Mouse (Mus musculus) hindbrain, embryonic 16.5 days (tissue): Measurements from ENCODE around the gene R3hdml. TPM values are rescaled to one million over a fixed set of nuclear protein-coding genes. Genes with fewer than 3 reads are reported as not detected.

Experiments used
- ATAC-seq: fragments of 200-750 bp; cut with Nextera tagmentation; 2 replicates; pipeline ENCODE4 v1.8.0; 2017; ENCODE audit warnings: moderate TSS enrichment, moderate library complexity
- H3K27ac ChIP-seq: fragments of 300-500 bp; sonication (generic); 2 replicates; pipeline ENCODE4 v1.5.1; 2014; ENCODE audit warnings: low read depth, mild to moderate bottlenecking, control low read depth, low read length, moderate library complexity
- H3K27me3 ChIP-seq: fragments of 300-500 bp; sonication (generic); replicated peaks from 2 replicates; pipeline ENCODE4 v1.6.1; 2014; ENCODE audit warnings: low read length; ENCODE audit not compliant: control insufficient read depth, insufficient read depth
- H3K36me3 ChIP-seq: fragments of 300-500 bp; sonication (generic); 2 replicates; pipeline ENCODE4 v1.6.1; 2014; ENCODE audit warnings: mild to moderate bottlenecking, low read length, moderate library complexity, mixed read lengths; ENCODE audit not compliant: control insufficient read depth, insufficient read depth
- H3K4me1 ChIP-seq: fragments of 300-500 bp; sonication (generic); 2 replicates; pipeline ENCODE4 v1.6.1; 2014; ENCODE audit warnings: low read depth, low read length; ENCODE audit not compliant: control insufficient read depth, insufficient read depth
- H3K4me2 ChIP-seq: fragments of 300-500 bp; sonication (generic); 2 replicates; pipeline ENCODE4 v1.6.1; 2014; ENCODE audit warnings: mild to moderate bottlenecking, low read length, control low read depth, moderate library complexity
- H3K4me3 ChIP-seq: fragments of 300-500 bp; sonication (generic); 2 replicates; pipeline ENCODE4 v1.5.1; 2014; ENCODE audit warnings: mild to moderate bottlenecking, low read length, control low read depth, moderate library complexity
- H3K9ac ChIP-seq: fragments of 300-500 bp; sonication (generic); 2 replicates; pipeline ENCODE4 v1.6.1; 2014; ENCODE audit warnings: low read depth, mild to moderate bottlenecking, control low read depth, low read length, moderate library complexity
- H3K9me3 ChIP-seq: fragments of 300-500 bp; sonication (generic); 2 replicates; pipeline ENCODE4 v1.6.1; 2014; ENCODE audit warnings: mild to moderate bottlenecking, low read length, moderate library complexity; ENCODE audit not compliant: control insufficient read depth
- WGBS: fragments of 180-500 bp; shearing (Covaris S2); extraction: QIAGEN DNeasy Blood & Tissue Kit; methylation state at CpG from one replicate; pipeline ENCODE4 v1.1.7; 2014; 5-methylcytosine and 5-hydroxymethylcytosine counted together
- polyA plus RNA-seq: library from polyadenylated mRNA; unstranded; fragments of >200 nt; fragmentation: Nextera tagmentation; extraction: Ambion mirVana; gene quantifications from 2 replicates; pipeline ENCODE4 v1.2.1, GENCODE M21; 2015

The R3hdml gene
- 0.34 and 1.0 TPM in 2 replicates for polyA plus RNA-seq

DNA sequence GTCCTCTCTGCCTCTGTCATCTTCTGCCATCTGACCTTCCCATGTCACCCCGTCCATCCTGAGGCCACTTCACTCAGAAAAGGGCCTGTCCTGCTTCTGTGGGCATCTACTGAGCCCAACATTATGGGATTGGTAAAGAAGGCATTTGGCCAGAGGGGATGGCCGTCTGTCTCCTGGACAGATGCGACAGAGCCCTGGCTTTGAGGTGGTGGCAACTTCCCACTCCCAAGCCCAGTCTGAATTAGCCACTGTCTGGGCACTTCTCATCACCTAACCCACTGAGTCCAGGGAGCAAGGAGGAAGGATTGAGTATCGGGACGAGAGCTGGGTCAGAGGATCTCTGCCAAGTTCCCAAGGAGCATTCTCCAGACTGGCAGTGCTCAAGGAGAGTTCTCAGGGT is at the start of gene R3hdml:
Gene R3hdml, plus strand, starts transcription at position 301 of the 400 bp plus-strand sequence.
- H3K9ac ChIP-seq: no peak within 1 kb of the TSS
- H3K9me3 ChIP-seq: no peaks in the 10 kb centered on the region
- H3K27ac ChIP-seq: no peak within 1 kb of the TSS
- H3K4me1 ChIP-seq: peaks cover 2% of the 10 kb centered on the region; the same call in 1 of the 2 replicates
- 74% methylated on average over 5 of the region's 5 CpGs for WGBS
- ATAC-seq: no peak
- H3K27me3 ChIP-seq: no peaks in the 10 kb centered on the region
- H3K4me2 ChIP-seq: no peak within 1 kb of the TSS
- H3K36me3 ChIP-seq: no peaks in the 10 kb centered on the region
- H3K4me3 ChIP-seq: no peak within 1 kb of the TSS

DNA sequence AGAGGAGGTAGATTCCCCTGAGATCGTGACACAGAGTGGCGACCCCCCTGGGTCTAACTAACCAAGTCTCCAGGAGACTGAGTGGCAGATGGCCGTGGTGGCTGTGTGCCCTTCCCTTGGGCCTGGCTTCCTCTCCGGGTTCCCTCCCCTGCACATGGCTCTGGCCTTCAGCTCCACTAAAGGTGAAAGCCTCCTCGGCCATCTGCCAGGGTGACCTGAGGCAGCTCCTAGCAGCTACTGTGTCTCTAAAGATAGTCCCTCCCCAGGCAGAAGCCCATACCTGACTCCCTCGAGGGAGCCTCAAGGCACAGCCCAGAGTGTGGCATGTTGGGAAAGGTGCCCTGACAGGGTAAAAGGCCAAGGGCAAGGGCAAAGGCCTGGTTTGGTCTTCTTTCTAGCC is 48.6 kb upstream of the R3hdml start:
- Histone ChIP-seq H3K4me2 (no peak overlapping the region), H3K4me1 (peaks cover 21% of the 10 kb centered on the region), H3K9ac (no peak overlapping the region), H3K36me3 (peaks cover 11% of the 10 kb centered on the region), H3K4me3 (no peak overlapping the region), H3K27me3 (no peaks in the 10 kb centered on the region), H3K27ac (no peak overlapping the region), H3K9me3 (no peaks in the 10 kb centered on the region)
- no peak for ATAC-seq
- 71% methylated on average over 6 of the region's 6 CpGs for WGBS

DNA sequence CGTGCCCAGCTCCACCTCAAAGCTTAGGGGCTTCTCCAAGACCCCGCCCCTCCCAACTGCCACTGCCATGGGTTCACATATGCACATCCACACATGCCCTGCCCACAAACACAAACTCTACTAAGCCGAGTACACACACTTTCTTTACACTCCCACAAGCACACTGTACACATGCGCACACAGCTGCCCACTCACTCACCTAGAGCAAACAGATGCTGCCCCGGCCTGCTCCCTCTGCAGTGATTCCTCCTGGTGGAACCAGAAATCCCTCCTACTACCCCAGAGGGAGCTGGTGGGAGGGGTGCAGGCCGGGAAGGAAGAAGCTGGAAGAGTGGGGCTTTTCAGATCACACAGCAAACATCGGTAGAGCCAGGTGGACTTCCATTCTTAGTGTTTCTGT is 48.1 kb upstream of the R3hdml start:
- Histone ChIP-seq H3K27ac (no peak overlapping the region), H3K9me3 (no peaks in the 10 kb centered on the region), H3K4me2 (no peak overlapping the region), H3K36me3 (peaks cover 11% of the 10 kb centered on the region), H3K4me1 (peaks cover 21% of the 10 kb centered on the region), H3K27me3 (no peaks in the 10 kb centered on the region), H3K9ac (no peak overlapping the region), H3K4me3 (no peak overlapping the region)
- WGBS: 68% methylated on average over 7 of the region's 7 CpGs
- ATAC-seq: no peak

DNA sequence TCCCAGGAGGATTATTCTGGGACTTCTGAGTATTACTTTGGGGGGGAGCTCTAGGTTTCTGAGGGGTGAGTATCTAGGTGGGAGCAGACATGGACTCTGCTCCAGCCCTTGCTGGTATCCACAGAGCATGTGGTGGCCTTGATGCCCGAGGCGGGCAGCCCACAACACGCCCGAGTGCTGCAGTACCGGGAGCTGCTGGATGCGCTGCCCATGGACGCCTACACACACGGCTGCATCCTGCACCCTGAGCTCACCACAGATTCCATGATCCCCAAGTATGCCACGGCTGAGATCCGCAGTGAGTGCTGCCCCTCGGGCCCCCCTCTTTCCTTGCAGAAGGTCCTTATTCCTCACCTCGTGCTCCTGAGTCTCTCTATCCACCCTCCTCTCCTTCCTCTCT is 44.7 kb upstream of the R3hdml start:
- ATAC-seq: no peak
- WGBS: 87% methylated on average over 12 of the region's 12 CpGs
- no peaks in the 10 kb centered on the region for H3K27me3 ChIP-seq
- H3K9ac ChIP-seq: no peak overlapping the region
- peaks cover 16% of the 10 kb centered on the region for H3K36me3 ChIP-seq
- no peaks in the 10 kb centered on the region for H3K9me3 ChIP-seq
- no peaks in the 10 kb centered on the region for H3K4me1 ChIP-seq
- H3K4me3 ChIP-seq: no peak overlapping the region
- no peak overlapping the region for H3K4me2 ChIP-seq
- H3K27ac ChIP-seq: no peak overlapping the region

DNA sequence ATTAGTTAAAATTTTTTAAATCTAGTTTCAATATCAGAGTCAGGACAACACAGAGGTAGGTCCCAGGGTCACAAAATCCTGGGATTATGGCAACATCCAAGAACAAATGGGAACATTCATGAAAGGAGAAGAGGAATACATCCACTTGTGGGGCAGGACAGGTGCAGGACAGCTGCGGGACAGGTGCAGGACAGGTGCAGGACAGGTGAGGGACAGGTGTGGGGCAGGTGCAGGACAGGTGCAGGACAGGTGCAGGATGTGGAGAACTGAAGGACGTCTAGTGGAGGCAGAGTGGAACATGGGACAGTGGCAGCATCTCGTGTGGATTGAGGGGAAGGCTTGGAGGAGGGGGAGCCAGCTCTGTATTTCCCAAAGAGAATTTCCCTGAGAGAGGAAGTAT is 42.8 kb upstream of the R3hdml start:
- 73% methylated on average over 3 of the region's 3 CpGs for WGBS
- peaks cover 23% of the 10 kb centered on the region for H3K36me3 ChIP-seq
- ATAC-seq: no peak
- no peak overlapping the region for H3K9ac ChIP-seq
- H3K9me3 ChIP-seq: no peaks in the 10 kb centered on the region
- no peaks in the 10 kb centered on the region for H3K4me1 ChIP-seq
- no peaks in the 10 kb centered on the region for H3K27me3 ChIP-seq
- no peak overlapping the region for H3K4me3 ChIP-seq
- H3K4me2 ChIP-seq: no peak overlapping the region
- no peak overlapping the region for H3K27ac ChIP-seq

DNA sequence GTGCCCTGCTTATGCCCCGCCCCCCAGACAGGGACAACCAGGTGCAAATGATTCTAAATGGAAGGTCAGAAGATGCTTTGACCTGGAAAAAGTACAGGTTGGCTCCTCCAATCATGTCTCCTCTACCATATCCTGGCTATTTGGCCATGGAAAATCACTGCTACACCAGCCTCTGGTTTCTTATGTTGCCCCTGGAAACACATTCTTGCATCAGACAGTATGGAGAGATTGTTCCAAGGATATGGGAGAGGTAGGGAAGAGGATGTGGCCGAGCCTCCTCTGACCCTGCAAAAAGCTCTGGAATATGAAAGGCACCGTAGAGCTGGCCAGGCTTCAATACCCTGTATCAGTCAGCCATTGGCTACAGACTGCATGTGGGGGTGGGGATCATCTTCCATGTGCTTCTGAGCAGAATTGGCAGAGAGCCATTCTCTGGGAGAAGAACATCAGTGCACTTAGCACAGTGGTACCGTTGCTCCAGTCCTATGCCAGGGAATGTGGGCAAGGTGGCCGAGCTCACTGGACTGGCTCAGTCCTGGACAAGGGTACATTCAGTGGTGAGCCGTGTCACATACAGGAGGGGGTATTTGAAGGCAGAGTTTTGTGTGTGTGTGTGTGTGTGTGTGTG is 41.3 kb upstream of the R3hdml start:
- Histone ChIP-seq H3K9me3 (no peaks in the 10 kb centered on the region), H3K4me3 (no peak overlapping the region), H3K4me2 (no peak overlapping the region), H3K27ac (no peak overlapping the region), H3K4me1 (no peaks in the 10 kb centered on the region), H3K9ac (no peak overlapping the region), H3K27me3 (no peaks in the 10 kb centered on the region), H3K36me3 (peaks cover 31% of the 10 kb centered on the region)
- peak; percentile 28; the same call in 1 of the 2 replicates for ATAC-seq
- 63% methylated on average over 6 of the region's 6 CpGs for WGBS

DNA sequence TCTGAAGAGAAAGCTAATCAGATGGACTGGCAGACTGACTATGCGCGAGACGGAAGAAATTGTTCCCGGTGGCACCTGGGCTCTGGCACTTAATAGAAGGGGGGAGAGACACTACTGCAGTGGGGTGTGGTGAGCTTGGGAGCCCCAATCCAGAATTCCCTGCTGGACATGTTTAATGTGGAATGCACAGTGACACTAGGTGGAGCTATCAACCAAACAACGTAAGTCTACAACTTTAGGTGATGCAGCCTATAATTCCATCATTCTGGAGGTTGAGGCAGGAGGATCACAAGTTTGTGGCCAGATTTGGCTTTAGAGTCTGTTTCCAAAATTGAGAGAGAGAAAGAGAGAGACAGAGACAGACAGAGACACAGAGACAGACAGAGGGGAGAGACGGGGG is 39.4 kb upstream of the R3hdml start:
- no peak overlapping the region for H3K4me2 ChIP-seq
- H3K9ac ChIP-seq: no peak overlapping the region
- no peaks in the 10 kb centered on the region for H3K27me3 ChIP-seq
- no peak for ATAC-seq
- peaks cover 23% of the 10 kb centered on the region for H3K36me3 ChIP-seq
- no peak overlapping the region for H3K27ac ChIP-seq
- H3K9me3 ChIP-seq: no peaks in the 10 kb centered on the region
- no peaks in the 10 kb centered on the region for H3K4me1 ChIP-seq
- 90% methylated on average over 6 of the region's 6 CpGs for WGBS
- no peak overlapping the region for H3K4me3 ChIP-seq

DNA sequence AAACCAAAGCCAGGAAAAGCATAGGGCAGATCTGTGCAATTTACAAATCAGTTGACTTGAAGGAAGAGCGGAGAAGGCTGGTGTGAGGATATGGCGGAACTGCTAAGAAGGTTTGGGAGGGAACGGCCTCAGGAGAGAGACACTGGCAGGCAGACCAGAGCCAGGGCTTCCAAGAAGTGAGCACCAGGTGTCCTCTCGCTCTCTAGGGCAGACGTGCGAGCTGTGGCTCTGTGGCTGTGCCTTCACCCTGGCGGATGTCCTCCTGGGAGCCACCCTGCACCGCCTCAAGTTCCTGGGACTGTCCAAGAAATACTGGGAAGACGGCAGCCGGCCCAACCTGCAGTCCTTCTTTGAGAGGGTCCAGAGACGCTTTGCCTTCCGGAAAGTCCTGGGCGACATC is 38.7 kb upstream of the R3hdml start:
- no peak overlapping the region for H3K4me3 ChIP-seq
- H3K27ac ChIP-seq: no peak overlapping the region
- no peaks in the 10 kb centered on the region for H3K4me1 ChIP-seq
- H3K9ac ChIP-seq: no peak overlapping the region
- H3K36me3 ChIP-seq: peaks cover 21% of the 10 kb centered on the region
- WGBS: 83% methylated on average over 13 of the region's 13 CpGs
- no peaks in the 10 kb centered on the region for H3K9me3 ChIP-seq
- no peak overlapping the region for H3K4me2 ChIP-seq
- no peak for ATAC-seq
- no peaks in the 10 kb centered on the region for H3K27me3 ChIP-seq

DNA sequence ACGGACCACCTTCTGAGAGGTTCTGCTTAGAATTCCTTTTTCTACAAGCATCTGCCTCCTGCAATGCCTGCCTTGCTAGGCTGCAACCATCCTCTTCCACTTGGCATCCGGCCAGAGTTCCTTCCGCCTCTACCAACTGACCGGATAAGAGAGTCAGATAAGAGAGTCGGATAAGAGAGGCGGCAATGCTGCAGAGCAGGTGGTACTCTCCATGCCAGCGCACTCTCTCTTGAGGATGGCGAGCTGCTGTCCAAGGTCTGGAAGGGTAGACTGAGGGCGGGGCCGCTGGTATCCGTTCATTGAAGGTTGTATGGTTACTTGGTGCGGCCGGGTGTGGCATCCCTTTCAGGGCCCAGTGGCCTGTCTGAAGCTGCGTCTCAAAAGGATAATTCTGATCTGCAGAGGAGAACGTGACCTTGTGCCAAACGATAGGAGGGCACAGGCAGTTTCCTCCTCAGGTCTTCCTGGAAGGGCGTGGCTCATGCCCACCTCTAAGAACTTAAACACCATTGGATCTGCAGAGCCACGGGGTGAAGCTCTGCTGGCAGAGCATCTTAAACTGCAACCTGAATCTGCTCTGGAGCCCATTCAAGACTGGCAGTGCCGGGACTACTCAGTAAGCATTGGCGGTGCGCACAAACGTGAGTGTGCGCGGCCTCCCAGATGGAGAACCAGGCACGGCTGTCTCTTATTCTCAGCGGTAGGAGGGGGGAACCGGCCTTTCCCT is 33.4 kb upstream of the R3hdml start:
- WGBS: 53% methylated on average over 27 of the region's 27 CpGs
- Histone ChIP-seq H3K36me3 (peaks cover 14% of the 10 kb centered on the region), H3K4me1 (peaks cover 7% of the 10 kb centered on the region; the same call in 1 of the 2 replicates), H3K9me3 (no peaks in the 10 kb centered on the region), H3K4me2 (peak overlapping the region; percentile 35), H3K4me3 (no peak overlapping the region; the same call in 1 of the 2 replicates), H3K9ac (peak overlapping the region; percentile 38; the same call in 1 of the 2 replicates), H3K27ac (peak overlapping the region; percentile 58), H3K27me3 (no peaks in the 10 kb centered on the region)
- ATAC-seq: 0 out of 2 replicates have a peak, but pooled peaks have one; percentile 5
